Mouse (Mus musculus): Measurements from ENCODE around the gene Shroom1. TPM values are rescaled to one million over a fixed set of nuclear protein-coding genes. Genes with fewer than 3 reads are reported as not detected.

Gene Shroom1
- polyA plus RNA-seq, 1 experiment from 2014 or later, result 4.1 TPM

- 37% methylated on average over 16 of the region's 16 CpGs for WGBS (ENCODE audit: insufficient replicate concordance)
- Histone ChIP-seq H3K9me3 (replicated peaks; ENCODE audit: control insufficient read depth, low read length) (no peaks in the 10 kb centered on the region), H3K9ac (ENCODE audit: low read depth, low read length) (no peak overlapping the region), H3K4me1 (ENCODE audit: control insufficient read depth, low read depth, low read length) (peaks cover 7% of the 10 kb centered on the region), H3K4me2 (ENCODE audit: low read depth, low read length) (no peak overlapping the region), H3K4me3 (ENCODE audit: low read depth, low read length) (no peak overlapping the region), H3K27me3 (ENCODE audit: control insufficient read depth, insufficient read depth, low read depth, low read length) (peaks cover 58% of the 10 kb centered on the region), H3K27ac (ENCODE audit: low read length) (no peak overlapping the region), H3K36me3 (ENCODE audit: control insufficient read depth, insufficient read depth) (no peaks in the 10 kb centered on the region)
- no peak for ATAC-seq (ENCODE audit: low read depth)
Observed at GRCm38 (mm10) chr11:53469294-53469967, 12.4 kb downstream of the Shroom1 start.

DNA sequence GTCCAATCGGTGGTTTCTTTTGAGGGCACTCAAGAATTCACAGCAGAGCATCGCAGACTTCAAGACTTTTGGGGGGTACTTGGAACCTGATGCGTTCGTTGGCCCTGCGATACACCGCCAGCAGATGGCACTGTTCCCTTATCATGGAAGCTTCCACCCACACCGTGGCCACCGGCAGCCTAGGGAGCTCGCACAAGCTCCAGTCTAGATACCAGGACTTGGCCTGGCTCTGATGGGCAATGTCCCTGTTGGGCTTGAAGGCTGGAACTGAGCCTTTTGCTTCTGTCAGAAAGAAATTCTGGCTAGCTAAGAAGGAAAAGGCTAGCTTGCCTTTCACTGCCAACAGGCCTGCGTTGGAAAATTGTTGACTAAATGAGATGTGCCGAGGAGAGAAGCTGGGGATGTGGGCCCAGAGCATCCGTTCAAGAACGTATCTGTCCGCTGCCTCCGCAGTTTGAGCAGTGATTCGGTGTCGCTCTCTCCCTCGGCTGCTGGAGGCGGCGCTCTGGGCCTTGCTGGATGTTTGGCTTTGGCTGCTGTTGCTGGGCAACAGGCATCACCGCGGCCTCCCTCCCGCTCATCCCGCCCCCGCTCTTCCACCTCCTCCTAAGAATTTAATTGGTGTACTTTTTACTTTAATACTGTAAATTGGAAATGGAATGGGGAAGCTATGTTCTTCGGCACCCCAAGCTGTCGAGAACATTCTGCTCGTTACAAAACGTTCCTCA, 13.1 kb downstream of the Shroom1 start, which contains the start of gene Gm9837:
Gene Gm9837 (minus strand): TSS at position 512 of the 728 bp plus-strand sequence.
- Histone ChIP-seq H3K4me2 (ENCODE audit: low read depth, low read length) (0 out of 2 replicates have a peak within 1 kb of the TSS, but pooled peaks have one; percentile 10), H3K9me3 (replicated peaks; ENCODE audit: control insufficient read depth, low read length) (no peaks in the 10 kb centered on the region), H3K9ac (ENCODE audit: low read depth, low read length) (no peak within 1 kb of the TSS), H3K4me1 (ENCODE audit: control insufficient read depth, low read depth, low read length) (peaks cover 7% of the 10 kb centered on the region), H3K27ac (ENCODE audit: low read length) (no peak within 1 kb of the TSS), H3K27me3 (ENCODE audit: control insufficient read depth, insufficient read depth, low read depth, low read length) (peaks cover 56% of the 10 kb centered on the region), H3K4me3 (ENCODE audit: low read depth, low read length) (no peak within 1 kb of the TSS), H3K36me3 (ENCODE audit: control insufficient read depth, insufficient read depth) (no peaks in the 10 kb centered on the region)
- WGBS (ENCODE audit: insufficient replicate concordance), result 8% methylated on average over 29 of the region's 29 CpGs
- ATAC-seq (ENCODE audit: low read depth), result peak; percentile 80

- H3K27ac ChIP-seq (ENCODE audit: low read length), result no peak overlapping the region
- no peak overlapping the region for H3K4me2 ChIP-seq (ENCODE audit: low read depth, low read length)
- H3K4me1 ChIP-seq (ENCODE audit: control insufficient read depth, low read depth, low read length), result peaks cover 5% of the 10 kb centered on the region
- H3K27me3 ChIP-seq (ENCODE audit: control insufficient read depth, insufficient read depth, low read depth, low read length), result peaks cover 59% of the 10 kb centered on the region
- no peak overlapping the region for H3K4me3 ChIP-seq (ENCODE audit: low read depth, low read length)
- no peaks in the 10 kb centered on the region for H3K9me3 ChIP-seq (replicated peaks; ENCODE audit: control insufficient read depth, low read length)
- H3K36me3 ChIP-seq (ENCODE audit: control insufficient read depth, insufficient read depth), result peaks cover under 1% of the 10 kb centered on the region
- no peak for ATAC-seq (ENCODE audit: low read depth)
- no peak overlapping the region for H3K9ac ChIP-seq (ENCODE audit: low read depth, low read length)
- WGBS (ENCODE audit: insufficient replicate concordance), result 59% methylated on average over 3 of the region's 3 CpGs
Observed at GRCm38 (mm10) chr11:53472709-53473108, 15.7 kb downstream of the Shroom1 start.

DNA sequence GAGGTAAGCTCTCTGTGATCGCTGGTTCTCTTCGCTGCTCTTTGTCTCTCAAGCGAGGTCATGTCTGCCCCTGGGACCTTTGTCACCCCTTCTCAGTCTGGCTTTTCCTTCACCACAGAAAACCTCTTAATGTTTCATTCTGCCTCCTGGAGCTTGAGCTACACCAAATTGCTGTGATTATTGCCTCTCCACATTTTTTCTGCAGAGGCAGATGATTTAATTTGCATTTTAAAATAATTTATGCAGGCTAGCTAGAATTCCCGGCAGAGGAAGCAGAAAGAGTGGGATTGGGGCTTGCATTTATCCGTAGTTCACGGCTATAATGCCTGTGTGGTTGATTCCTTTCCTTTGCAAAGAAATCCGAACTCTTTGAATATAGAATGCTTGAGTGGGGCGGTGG, 18.6 kb downstream of the Shroom1 start:
- Histone ChIP-seq H3K4me3 (ENCODE audit: low read depth, low read length) (no peak overlapping the region), H3K9ac (ENCODE audit: low read depth, low read length) (no peak overlapping the region), H3K27ac (ENCODE audit: low read length) (no peak overlapping the region), H3K36me3 (ENCODE audit: control insufficient read depth, insufficient read depth) (peaks cover 4% of the 10 kb centered on the region), H3K9me3 (replicated peaks; ENCODE audit: control insufficient read depth, low read length) (no peaks in the 10 kb centered on the region), H3K27me3 (ENCODE audit: control insufficient read depth, insufficient read depth, low read depth, low read length) (peaks cover 73% of the 10 kb centered on the region), H3K4me1 (ENCODE audit: control insufficient read depth, low read depth, low read length) (peaks cover 23% of the 10 kb centered on the region), H3K4me2 (ENCODE audit: low read depth, low read length) (no peak overlapping the region)
- 30% methylated on average over 8 of the region's 8 CpGs for WGBS (ENCODE audit: insufficient replicate concordance)
- no peak for ATAC-seq (ENCODE audit: low read depth)

DNA sequence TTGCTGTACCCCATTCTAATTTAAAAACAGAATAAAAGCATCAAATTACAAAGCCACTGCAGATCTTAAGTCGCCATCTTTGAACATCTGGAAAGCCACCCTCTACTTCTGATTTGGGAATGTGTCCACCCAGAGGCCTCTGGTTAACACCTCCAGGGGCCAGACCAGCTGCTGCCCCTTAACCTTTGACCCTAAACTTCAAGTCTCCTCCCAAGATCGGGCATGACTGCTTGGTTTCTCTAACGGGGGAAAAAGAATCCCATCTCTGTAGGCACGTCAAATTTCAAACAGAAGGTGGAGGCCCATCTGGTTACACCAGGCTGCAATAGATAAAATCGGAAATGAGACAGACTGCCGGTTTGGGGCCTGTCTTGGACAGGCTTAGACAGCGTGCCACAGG, 20.8 kb downstream of the Shroom1 start:
- WGBS (ENCODE audit: insufficient replicate concordance), result 27% methylated on average over 7 of the region's 7 CpGs
- no peaks in the 10 kb centered on the region for H3K9me3 ChIP-seq (replicated peaks; ENCODE audit: control insufficient read depth, low read length)
- peaks cover 59% of the 10 kb centered on the region for H3K27me3 ChIP-seq (ENCODE audit: control insufficient read depth, insufficient read depth, low read depth, low read length)
- H3K4me1 ChIP-seq (ENCODE audit: control insufficient read depth, low read depth, low read length), result peaks cover 40% of the 10 kb centered on the region
- H3K9ac ChIP-seq (ENCODE audit: low read depth, low read length), result peak overlapping the region; percentile 80
- peaks cover 4% of the 10 kb centered on the region for H3K36me3 ChIP-seq (ENCODE audit: control insufficient read depth, insufficient read depth)
- no peak for ATAC-seq (ENCODE audit: low read depth)
- H3K4me3 ChIP-seq (ENCODE audit: low read depth, low read length), result peak overlapping the region; percentile 82
- H3K4me2 ChIP-seq (ENCODE audit: low read depth, low read length), result peak overlapping the region; percentile 72
- H3K27ac ChIP-seq (ENCODE audit: low read length), result 0 out of 2 replicates have a peak overlapping the region, but pooled peaks have one; percentile 2

- H3K27me3 ChIP-seq (ENCODE audit: control insufficient read depth, insufficient read depth, low read depth, low read length), result peaks cover 54% of the 10 kb centered on the region
- H3K9me3 ChIP-seq (replicated peaks; ENCODE audit: control insufficient read depth, low read length), result no peaks in the 10 kb centered on the region
- H3K4me3 ChIP-seq (ENCODE audit: low read depth, low read length), result peak overlapping the region; percentile 82
- ATAC-seq (ENCODE audit: low read depth), result no peak
- peaks cover 4% of the 10 kb centered on the region for H3K36me3 ChIP-seq (ENCODE audit: control insufficient read depth, insufficient read depth)
- H3K9ac ChIP-seq (ENCODE audit: low read depth, low read length), result peak overlapping the region; percentile 80
- H3K4me2 ChIP-seq (ENCODE audit: low read depth, low read length), result peak overlapping the region; percentile 72
- peaks cover 46% of the 10 kb centered on the region for H3K4me1 ChIP-seq (ENCODE audit: control insufficient read depth, low read depth, low read length)
- 6% methylated on average over 79 of the region's 79 CpGs for WGBS (ENCODE audit: insufficient replicate concordance)
- peak overlapping the region; percentile 98; the same call in 1 of the 2 replicates for H3K27ac ChIP-seq (ENCODE audit: low read length)
Observed at GRCm38 (mm10) chr11:53478383-53479170, 21.6 kb downstream of the Shroom1 start.

DNA sequence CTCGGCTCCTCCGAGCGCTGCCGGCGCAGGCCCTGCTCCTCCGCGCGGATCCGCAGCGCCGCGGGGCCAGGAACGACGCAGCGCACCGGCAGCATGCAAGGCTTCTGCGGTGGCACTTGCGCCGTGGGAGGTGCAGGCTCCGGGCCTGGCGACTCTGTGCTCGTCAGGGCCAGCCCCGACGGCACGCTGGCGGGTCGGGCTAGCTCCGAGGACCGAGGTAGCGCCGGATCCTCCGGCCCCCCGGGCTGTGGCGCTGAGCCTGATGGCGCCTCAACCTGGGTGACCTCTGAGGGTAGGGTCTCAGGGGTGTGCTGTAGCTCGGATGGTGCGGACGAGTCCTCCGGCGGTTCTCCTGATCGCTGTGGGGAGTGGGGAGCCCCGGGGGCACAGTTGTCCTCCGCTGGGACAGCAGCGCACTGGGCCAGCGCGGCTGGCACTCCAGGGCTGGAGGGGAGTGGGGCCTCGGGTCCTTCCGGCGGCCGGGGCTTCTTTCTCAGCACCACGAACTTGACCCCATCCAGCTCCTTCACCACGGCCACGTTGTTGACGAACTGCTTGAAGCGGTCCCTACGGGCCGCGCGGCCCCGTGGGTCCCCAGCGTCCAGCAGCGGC, 22.3 kb downstream of the Shroom1 start:
- peaks cover 52% of the 10 kb centered on the region for H3K4me1 ChIP-seq (ENCODE audit: control insufficient read depth, low read depth, low read length)
- peak overlapping the region; percentile 98 for H3K27ac ChIP-seq (ENCODE audit: low read length)
- no peak for ATAC-seq (ENCODE audit: low read depth)
- H3K36me3 ChIP-seq (ENCODE audit: control insufficient read depth, insufficient read depth), result peaks cover 4% of the 10 kb centered on the region
- H3K4me3 ChIP-seq (ENCODE audit: low read depth, low read length), result peak overlapping the region; percentile 82
- H3K27me3 ChIP-seq (ENCODE audit: control insufficient read depth, insufficient read depth, low read depth, low read length), result peaks cover 50% of the 10 kb centered on the region
- H3K9me3 ChIP-seq (replicated peaks; ENCODE audit: control insufficient read depth, low read length), result no peaks in the 10 kb centered on the region
- WGBS (ENCODE audit: insufficient replicate concordance), result under 1% methylated on average over 62 of the region's 62 CpGs
- H3K4me2 ChIP-seq (ENCODE audit: low read depth, low read length), result peak overlapping the region; percentile 72
- H3K9ac ChIP-seq (ENCODE audit: low read depth, low read length), result peak overlapping the region; percentile 80

DNA sequence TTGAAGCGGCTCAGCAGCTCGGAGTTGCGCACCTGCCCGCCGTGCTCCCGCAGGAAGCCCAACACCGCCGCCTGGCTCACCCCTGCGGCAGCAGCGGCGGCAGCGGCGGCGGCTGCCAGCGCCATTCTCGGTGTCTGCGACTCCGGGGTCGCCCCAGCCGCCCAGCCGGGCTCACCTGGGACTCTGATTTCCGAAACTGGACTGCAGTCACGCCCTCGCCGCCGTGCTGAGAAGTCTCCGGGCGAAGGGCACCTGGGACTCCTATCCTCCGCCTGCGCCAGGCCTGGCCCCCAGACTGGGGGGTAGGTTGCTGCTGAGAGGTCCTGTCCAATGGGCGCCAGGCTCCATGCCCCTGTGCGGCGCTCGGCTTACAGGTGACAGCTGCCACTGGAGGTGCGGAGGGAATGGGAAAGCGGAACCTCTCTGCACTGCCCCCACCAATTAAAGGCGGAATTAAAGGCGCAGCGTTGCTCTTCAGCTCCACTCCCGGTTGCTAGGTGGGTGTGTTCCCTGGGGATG, 22.8 kb downstream of the Shroom1 start, which contains the start of the genes Gm9945 and Sowaha:
Gene Gm9945 (plus strand): TSS at position 384 of the 519 bp plus-strand sequence.
Gene Sowaha (minus strand): TSS at position 492 of the 519 bp plus-strand sequence.
- WGBS (ENCODE audit: insufficient replicate concordance), result under 1% methylated on average over 40 of the region's 40 CpGs
- peaks cover 4% of the 10 kb centered on the region for H3K36me3 ChIP-seq (ENCODE audit: control insufficient read depth, insufficient read depth)
- peak within 1 kb of the TSS; percentile 82 for H3K4me3 ChIP-seq (ENCODE audit: low read depth, low read length)
- peaks cover 48% of the 10 kb centered on the region for H3K27me3 ChIP-seq (ENCODE audit: control insufficient read depth, insufficient read depth, low read depth, low read length)
- peak within 1 kb of the TSS; percentile 98 for H3K27ac ChIP-seq (ENCODE audit: low read length)
- peak within 1 kb of the TSS; percentile 80 for H3K9ac ChIP-seq (ENCODE audit: low read depth, low read length)
- H3K9me3 ChIP-seq (replicated peaks; ENCODE audit: control insufficient read depth, low read length), result no peaks in the 10 kb centered on the region
- H3K4me1 ChIP-seq (ENCODE audit: control insufficient read depth, low read depth, low read length), result peaks cover 57% of the 10 kb centered on the region
- peak within 1 kb of the TSS; percentile 72 for H3K4me2 ChIP-seq (ENCODE audit: low read depth, low read length)
- peak; percentile 64 for ATAC-seq (ENCODE audit: low read depth)
